Mouse (Mus musculus) erythroid progenitor cell, adult 5-6 weeks (primary cell): ENCODE data around the gene Mrtfa. TPM values are rescaled to one million over a fixed set of nuclear protein-coding genes. Genes with fewer than 3 reads are reported as not detected.

Source experiments
- total RNA-seq, 2 experiments: library from RNA; stranded (forward) in 1 of 2; stranded (reverse) in 1 of 2; fragments of 150-400 nt in 1 of 2; fragments of 186-747, 209-891 nt in 1 of 2; gene quantifications; 2 replicates each; pipeline versions ENCODE4 v1.2.3 to v1.2.4; 2015 to 2017; ENCODE audit warnings: low replicate concordance in 2 of 2

Gene Mrtfa
- total RNA-seq, 2 experiments from 2014 or later = 9.0 to 14.3 TPM

Other genes with a start within 250 kb of the Mrtfa start
- 6.3 and 13.7 TPM in 2 replicates for gene Adsl, start 242.3 kb downstream of the Mrtfa start, total RNA-seq (2015; ENCODE audit: low replicate concordance)
- gene Adsl, start 242.3 kb downstream of the Mrtfa start, total RNA-seq (2017; ENCODE audit: low replicate concordance) = 21.4 and 26.6 TPM in 2 replicates
- gene Sgsm3, start 213.0 kb downstream of the Mrtfa start, total RNA-seq (2015; ENCODE audit: low replicate concordance) = 10.5 TPM in 1 of 2 replicates, not detected in the other
- gene Sgsm3, start 213.0 kb downstream of the Mrtfa start, total RNA-seq (2017; ENCODE audit: low replicate concordance) = 14.2 and 16.1 TPM in 2 replicates
- gene Mchr1, start 44.7 kb upstream of the Mrtfa start, total RNA-seq (2015; ENCODE audit: low replicate concordance) = not detected in 2 replicates
- not detected in 2 replicates for gene Mchr1, start 44.7 kb upstream of the Mrtfa start, total RNA-seq (2017; ENCODE audit: low replicate concordance)
- 18.0 and 36.0 TPM in 2 replicates for gene Slc25a17, start 170.1 kb upstream of the Mrtfa start, total RNA-seq (2015; ENCODE audit: low replicate concordance)
- 17.8 and 35.9 TPM in 2 replicates for gene Slc25a17, start 170.1 kb upstream of the Mrtfa start, total RNA-seq (2017; ENCODE audit: low replicate concordance)
- gene St13, start 209.3 kb upstream of the Mrtfa start, total RNA-seq (2015; ENCODE audit: low replicate concordance) = 22.7 and 30.6 TPM in 2 replicates
- 34.4 and 46.5 TPM in 2 replicates for gene St13, start 209.3 kb upstream of the Mrtfa start, total RNA-seq (2017; ENCODE audit: low replicate concordance)
- 12.6 and 16.9 TPM in 2 replicates for gene Xpnpep3, start 209.4 kb upstream of the Mrtfa start, total RNA-seq (2015; ENCODE audit: low replicate concordance)
- gene Xpnpep3, start 209.4 kb upstream of the Mrtfa start, total RNA-seq (2017; ENCODE audit: low replicate concordance) = 8.6 and 20.8 TPM in 2 replicates
- not detected in 2 replicates for gene Dnajb7, start 217.5 kb upstream of the Mrtfa start, total RNA-seq (2015; ENCODE audit: low replicate concordance)
- gene Dnajb7, start 217.5 kb upstream of the Mrtfa start, total RNA-seq (2017; ENCODE audit: low replicate concordance) = not detected in 2 replicates